Mouse (Mus musculus) neural tube, embryonic 13.5 days (tissue): ENCODE measurements around the gene Cdipt. TPM values are rescaled to one million over a fixed set of nuclear protein-coding genes. Genes with fewer than 3 reads are reported as not detected.

ENCODE experiments used
- ATAC-seq: fragments of 200-750 bp; cut with Nextera tagmentation; 2 replicates; pipeline ENCODE4 v1.8.0; 2017; ENCODE audit warnings: low read depth, mild to moderate bottlenecking, moderate TSS enrichment, moderate library complexity
- H3K27ac ChIP-seq: fragments of 300-500 bp; sonication (generic); replicated peaks from 2 replicates; pipeline ENCODE4 v1.5.1; 2015; ENCODE audit warnings: moderate library complexity, mild to moderate bottlenecking, inconsistent platforms
- H3K27me3 ChIP-seq: fragments of 300-500 bp; sonication (generic); 2 replicates; pipeline ENCODE4 v1.6.1; 2015; ENCODE audit warnings: mild to moderate bottlenecking, inconsistent platforms
- H3K36me3 ChIP-seq: fragments of 300-500 bp; sonication (generic); 2 replicates; pipeline ENCODE4 v1.6.1; 2015; ENCODE audit warnings: mild to moderate bottlenecking, inconsistent platforms
- H3K4me1 ChIP-seq: fragments of 300-500 bp; sonication (generic); replicated peaks from 2 replicates; pipeline ENCODE4 v1.6.1; 2015; ENCODE audit warnings: inconsistent platforms
- H3K4me2 ChIP-seq: fragments of 300-500 bp; sonication (generic); 2 replicates; pipeline ENCODE4 v1.6.1; 2015; ENCODE audit warnings: inconsistent platforms, mild to moderate bottlenecking, moderate library complexity
- H3K4me3 ChIP-seq: fragments of 300-500 bp; sonication (generic); 2 replicates; pipeline ENCODE4 v1.5.1; 2015; ENCODE audit warnings: mild to moderate bottlenecking, inconsistent platforms
- H3K9ac ChIP-seq: fragments of 300-500 bp; sonication (generic); 2 replicates; pipeline ENCODE4 v1.6.1; 2015; ENCODE audit warnings: moderate library complexity, mild to moderate bottlenecking, inconsistent platforms
- H3K9me3 ChIP-seq: fragments of 300-500 bp; sonication (generic); 2 replicates; pipeline ENCODE4 v1.6.1; 2016; ENCODE audit warnings: inconsistent platforms
- WGBS: fragments of 180-500 bp; shearing (Covaris S2); methylation state at CpG from one replicate; pipeline ENCODE4 v1.1.7; 2015; 5-methylcytosine and 5-hydroxymethylcytosine counted together
- polyA plus RNA-seq: library from polyadenylated mRNA; unstranded; fragments of >200 nt; fragmentation: Nextera tagmentation; extraction: Ambion mirVana; gene quantifications from 2 replicates; pipeline ENCODE4 v1.2.1, GENCODE M21; 2015

Gene Cdipt
- polyA plus RNA-seq, 1 experiment from 2014 or later: 121 TPM

GRCm38 (mm10) chr7:126975950-126976866, 494 bp downstream of the Cdipt start, which contains the start of gene Cdiptos:
Gene Cdiptos (minus strand): TSS chr7:126976098.
- H3K36me3 ChIP-seq: peaks cover 47% of the 10 kb centered on the region
- peak within 1 kb of the TSS; percentile 98 for H3K27ac ChIP-seq
- peak within 1 kb of the TSS; percentile 99 for H3K4me3 ChIP-seq
- H3K9ac ChIP-seq: peak within 1 kb of the TSS; percentile 98
- no peaks in the 10 kb centered on the region for H3K9me3 ChIP-seq
- H3K27me3 ChIP-seq: no peaks in the 10 kb centered on the region
- under 1% methylated on average over 55 of the region's 55 CpGs for WGBS
- H3K4me2 ChIP-seq: peak within 1 kb of the TSS; percentile 91
- H3K4me1 ChIP-seq: peaks cover 20% of the 10 kb centered on the region
- ATAC-seq: peak; percentile 96

DNA sequence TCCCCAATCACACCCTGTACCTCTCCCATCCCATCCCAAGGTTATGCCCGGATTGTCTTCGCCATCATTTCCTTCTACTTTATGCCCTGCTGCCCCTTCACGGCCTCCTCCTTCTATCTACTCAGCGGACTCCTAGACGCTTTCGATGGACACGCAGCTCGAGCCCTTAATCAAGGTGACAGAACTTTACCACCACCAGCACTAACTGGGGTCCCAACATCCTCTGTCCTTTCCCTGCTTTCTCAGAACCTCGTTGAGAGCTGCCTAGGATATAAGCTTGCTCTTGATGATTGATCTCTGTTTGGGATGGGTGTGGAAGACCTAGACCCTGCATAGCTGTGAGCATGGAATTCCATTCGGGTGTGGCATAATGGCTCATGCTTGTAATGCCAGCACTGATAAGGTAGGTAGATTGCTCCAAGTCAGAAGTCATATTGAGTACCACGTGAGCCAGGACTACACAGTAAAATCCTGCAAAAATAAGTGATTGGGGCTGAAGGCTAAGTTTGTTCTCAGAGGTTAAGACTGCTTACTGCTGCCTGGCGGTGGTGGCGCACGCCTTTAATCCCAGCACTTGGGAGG, 1.3 kb downstream of the Cdipt start:
- no peak for ATAC-seq
- Histone ChIP-seq H3K9me3 (no peaks in the 10 kb centered on the region), H3K4me3 (peak overlapping the region; percentile 99), H3K27ac (peak overlapping the region; percentile 98), H3K27me3 (no peaks in the 10 kb centered on the region), H3K9ac (peak overlapping the region; percentile 98), H3K4me2 (peak overlapping the region; percentile 91), H3K4me1 (peaks cover 20% of the 10 kb centered on the region), H3K36me3 (peaks cover 44% of the 10 kb centered on the region)
- 29% methylated on average over 14 of the region's 14 CpGs for WGBS

- 95% methylated on average over 6 of the region's 6 CpGs for WGBS
- Histone ChIP-seq H3K4me1 (peaks cover 20% of the 10 kb centered on the region), H3K27me3 (no peaks in the 10 kb centered on the region), H3K4me2 (no peak overlapping the region), H3K9me3 (no peaks in the 10 kb centered on the region), H3K27ac (no peak overlapping the region), H3K36me3 (peaks cover 37% of the 10 kb centered on the region), H3K4me3 (no peak overlapping the region), H3K9ac (no peak overlapping the region)
- ATAC-seq: no peak
These were observed 3.1 kb downstream of the Cdipt start for GRCm38 (mm10) chr7:126978841-126979240.

DNA sequence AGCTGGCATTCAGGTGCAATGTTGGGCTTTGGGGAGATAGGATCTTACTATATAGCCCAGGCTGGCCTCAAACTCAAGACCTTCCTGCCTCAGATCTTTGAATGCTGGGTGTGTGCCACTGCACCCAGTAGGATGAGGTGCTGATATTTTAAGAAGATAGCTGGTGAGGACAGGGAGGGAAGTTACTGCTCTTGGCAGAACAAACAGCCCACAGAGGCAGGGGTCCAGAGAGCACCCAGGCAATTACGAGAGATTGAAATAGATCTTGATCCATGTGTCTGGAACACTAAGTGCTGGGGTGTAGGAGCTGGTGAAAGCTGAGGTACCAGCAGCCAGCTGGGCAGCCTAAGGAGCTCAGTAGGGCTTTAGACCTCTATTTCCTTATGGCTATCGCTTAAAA, 5.9 kb downstream of the Cdipt start:
- H3K4me3 ChIP-seq: no peak overlapping the region
- H3K4me1 ChIP-seq: peaks cover 16% of the 10 kb centered on the region
- H3K27me3 ChIP-seq: no peaks in the 10 kb centered on the region
- ATAC-seq: no peak
- H3K36me3 ChIP-seq: peaks cover 37% of the 10 kb centered on the region
- H3K27ac ChIP-seq: no peak overlapping the region
- H3K9ac ChIP-seq: no peak overlapping the region
- 95% methylated on average over 2 of the region's 2 CpGs for WGBS
- no peaks in the 10 kb centered on the region for H3K9me3 ChIP-seq
- no peak overlapping the region for H3K4me2 ChIP-seq

DNA sequence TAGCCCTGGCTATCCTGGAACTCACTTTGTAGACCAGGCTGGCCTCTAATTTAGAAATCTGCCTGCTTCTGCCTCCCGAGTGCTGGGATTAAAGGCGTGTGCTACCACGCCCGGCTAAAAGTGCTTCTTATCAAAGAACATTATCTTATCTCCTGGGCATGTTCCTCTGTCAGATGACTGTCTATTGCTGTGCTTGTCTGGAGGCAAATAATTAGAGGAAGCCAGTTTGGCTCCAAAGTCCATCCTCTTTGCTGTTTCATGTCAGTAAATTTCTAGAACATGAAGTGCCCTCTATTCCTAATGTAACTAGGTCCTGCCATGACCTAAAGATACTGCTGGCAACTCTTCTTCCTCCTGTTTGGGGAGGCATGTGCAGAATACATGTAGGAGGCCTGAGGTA, 6.3 kb downstream of the Cdipt start:
- peaks cover 37% of the 10 kb centered on the region for H3K36me3 ChIP-seq
- 96% methylated on average over 4 of the region's 4 CpGs for WGBS
- H3K27ac ChIP-seq: no peak overlapping the region
- ATAC-seq: no peak
- H3K4me3 ChIP-seq: no peak overlapping the region
- no peak overlapping the region for H3K9ac ChIP-seq
- H3K9me3 ChIP-seq: no peaks in the 10 kb centered on the region
- no peaks in the 10 kb centered on the region for H3K27me3 ChIP-seq
- peaks cover 13% of the 10 kb centered on the region for H3K4me1 ChIP-seq
- H3K4me2 ChIP-seq: no peak overlapping the region

DNA sequence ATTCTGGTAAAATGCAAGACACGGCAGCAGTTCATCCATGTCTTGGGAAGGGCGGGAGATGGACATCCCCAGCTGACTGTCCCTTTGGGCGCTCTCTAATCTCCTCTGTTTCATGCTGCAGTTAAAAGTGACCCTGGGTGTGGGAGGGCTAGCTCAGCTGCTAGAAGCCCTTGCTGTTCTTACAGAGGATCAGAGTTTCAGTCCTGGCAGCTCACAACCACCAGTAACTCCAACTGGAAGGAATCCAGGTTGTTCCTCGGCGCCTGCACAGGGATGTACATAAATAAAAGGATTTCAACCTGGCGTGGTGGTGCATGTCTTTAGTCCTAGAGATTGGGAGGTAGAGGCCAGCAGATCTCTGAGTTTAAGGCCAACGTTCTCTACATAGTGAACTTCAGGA, 7.4 kb downstream of the Cdipt start:
- no peak overlapping the region for H3K27ac ChIP-seq
- no peak overlapping the region for H3K9ac ChIP-seq
- no peak for ATAC-seq
- H3K36me3 ChIP-seq: peaks cover 34% of the 10 kb centered on the region
- peaks cover 3% of the 10 kb centered on the region; the same call in 1 of the 2 replicates for H3K4me1 ChIP-seq
- H3K4me2 ChIP-seq: no peak overlapping the region
- no peaks in the 10 kb centered on the region for H3K27me3 ChIP-seq
- H3K9me3 ChIP-seq: no peaks in the 10 kb centered on the region
- no peak overlapping the region for H3K4me3 ChIP-seq
- 83% methylated on average over 7 of the region's 7 CpGs for WGBS

DNA sequence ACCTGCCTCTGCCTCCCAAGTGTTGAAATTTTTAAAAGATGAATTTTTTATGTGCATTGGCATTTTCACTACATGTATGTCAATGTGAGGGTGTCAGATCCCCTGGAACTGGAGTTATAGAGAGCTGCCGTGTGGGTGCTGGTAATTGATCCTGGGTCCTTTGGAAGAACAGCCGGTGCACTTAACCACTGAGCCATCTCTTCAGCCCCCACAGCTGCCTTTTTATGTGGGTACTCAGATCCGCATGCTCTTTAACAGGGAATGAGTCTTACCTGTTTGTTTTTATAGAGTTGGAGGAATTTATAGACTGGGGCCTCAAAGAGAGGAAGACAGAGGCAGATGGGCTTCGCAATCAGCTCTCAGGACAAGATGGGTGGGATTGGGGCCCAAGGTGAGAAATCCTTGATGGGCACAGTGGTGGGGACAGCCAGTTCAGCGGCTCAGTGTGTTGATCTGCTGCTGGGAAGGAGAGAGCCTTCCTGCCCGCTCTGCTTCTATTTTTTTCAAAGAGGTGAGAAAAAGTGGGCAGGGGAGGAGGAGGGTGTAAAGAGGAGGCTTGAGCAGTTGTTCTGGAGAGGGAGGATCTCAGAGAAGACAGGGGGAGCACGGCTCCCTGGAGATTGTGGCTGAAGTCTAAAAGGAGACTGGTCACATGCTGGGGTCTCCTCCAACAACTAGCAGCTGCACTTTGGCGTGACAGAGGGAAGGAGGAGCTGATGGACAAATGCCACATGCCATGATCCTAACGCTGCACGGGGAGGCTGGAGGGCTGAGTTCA, 9.1 kb downstream of the Cdipt start:
- peaks cover 16% of the 10 kb centered on the region for H3K36me3 ChIP-seq
- 58% methylated on average over 10 of the region's 10 CpGs for WGBS
- no peak overlapping the region for H3K4me3 ChIP-seq
- H3K9ac ChIP-seq: no peak overlapping the region
- no peaks in the 10 kb centered on the region for H3K4me1 ChIP-seq
- H3K4me2 ChIP-seq: no peak overlapping the region
- ATAC-seq: no peak
- no peaks in the 10 kb centered on the region for H3K9me3 ChIP-seq
- H3K27ac ChIP-seq: no peak overlapping the region
- H3K27me3 ChIP-seq: no peaks in the 10 kb centered on the region

- H3K27ac ChIP-seq: no peak overlapping the region
- H3K4me3 ChIP-seq: no peak overlapping the region
- H3K9me3 ChIP-seq: no peaks in the 10 kb centered on the region
- no peaks in the 10 kb centered on the region for H3K4me1 ChIP-seq
- H3K27me3 ChIP-seq: no peaks in the 10 kb centered on the region
- H3K4me2 ChIP-seq: no peak overlapping the region
- H3K36me3 ChIP-seq: peaks cover 3% of the 10 kb centered on the region; the same call in 1 of the 2 replicates
- no peak overlapping the region for H3K9ac ChIP-seq
- WGBS: 52% methylated on average over 9 of the region's 9 CpGs
- no peak for ATAC-seq
These were observed 10.6 kb downstream of the Cdipt start for GRCm38 (mm10) chr7:126986319-126986718.

GRCm38 (mm10) chr7:126988816-126989215, 13.1 kb downstream of the Cdipt start:
- 70% methylated on average over 8 of the region's 8 CpGs for WGBS
- no peak for ATAC-seq
- no peak overlapping the region for H3K4me2 ChIP-seq
- no peaks in the 10 kb centered on the region for H3K4me1 ChIP-seq
- no peaks in the 10 kb centered on the region for H3K36me3 ChIP-seq
- no peaks in the 10 kb centered on the region for H3K27me3 ChIP-seq
- no peak overlapping the region for H3K9ac ChIP-seq
- no peak overlapping the region for H3K27ac ChIP-seq
- H3K4me3 ChIP-seq: no peak overlapping the region
- H3K9me3 ChIP-seq: no peaks in the 10 kb centered on the region

DNA sequence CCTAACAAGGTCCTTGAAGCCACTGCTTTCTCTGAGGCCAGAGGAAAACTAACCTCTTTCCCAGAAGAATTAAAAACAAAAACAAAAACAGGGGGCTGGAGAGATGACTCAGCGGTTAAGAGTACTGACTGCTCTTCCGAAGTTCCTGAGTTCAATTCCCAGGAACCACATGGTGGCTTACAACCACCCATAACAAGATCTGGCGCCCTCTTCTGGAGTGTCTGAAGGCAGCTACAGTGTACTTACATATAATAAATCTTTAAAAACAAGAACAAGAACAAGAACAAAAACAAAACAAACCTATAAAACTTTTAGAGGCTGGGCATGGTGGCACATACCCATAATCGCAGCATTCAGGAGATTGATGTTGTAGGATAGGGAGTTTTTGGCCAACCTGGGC, 20.7 kb downstream of the Cdipt start:
- no peak overlapping the region for H3K9ac ChIP-seq
- H3K27me3 ChIP-seq: no peaks in the 10 kb centered on the region
- no peak overlapping the region for H3K27ac ChIP-seq
- 84% methylated on average over 4 of the region's 4 CpGs for WGBS
- no peaks in the 10 kb centered on the region for H3K9me3 ChIP-seq
- no peaks in the 10 kb centered on the region for H3K36me3 ChIP-seq
- no peaks in the 10 kb centered on the region for H3K4me1 ChIP-seq
- no peak for ATAC-seq
- no peak overlapping the region for H3K4me2 ChIP-seq
- H3K4me3 ChIP-seq: no peak overlapping the region

GRCm38 (mm10) chr7:126999568-126999967, 23.9 kb downstream of the Cdipt start:
- Histone ChIP-seq H3K4me3 (no peak overlapping the region), H3K27me3 (no peaks in the 10 kb centered on the region), H3K9me3 (no peaks in the 10 kb centered on the region), H3K36me3 (no peaks in the 10 kb centered on the region), H3K27ac (no peak overlapping the region), H3K4me2 (no peak overlapping the region), H3K4me1 (no peaks in the 10 kb centered on the region), H3K9ac (no peak overlapping the region)
- ATAC-seq: no peak
- 86% methylated on average over 10 of the region's 10 CpGs for WGBS

GRCm38 (mm10) chr7:127003620-127004019, 27.9 kb downstream of the Cdipt start:
- no peak overlapping the region for H3K9ac ChIP-seq
- H3K27me3 ChIP-seq: no peaks in the 10 kb centered on the region
- no peak overlapping the region for H3K27ac ChIP-seq
- H3K4me3 ChIP-seq: no peak overlapping the region
- no peak for ATAC-seq
- H3K9me3 ChIP-seq: no peaks in the 10 kb centered on the region
- WGBS: 87% methylated on average over 5 of the region's 5 CpGs
- peaks cover 6% of the 10 kb centered on the region; the same call in 1 of the 2 replicates for H3K4me1 ChIP-seq
- H3K4me2 ChIP-seq: no peak overlapping the region
- H3K36me3 ChIP-seq: no peaks in the 10 kb centered on the region
